Mouse (Mus musculus) cortical plate, adult 2 months (tissue): ENCODE results near the gene Cacna2d4.
"Not testable (repeated sequence)": the region's sequence is repeated elsewhere in the genome, so short reads cannot be mapped to it uniquely, and the experiment has no call there.

Source experiments
- CTCF ChIP-seq: fragments of 200-500 bp; IDR thresholded peaks from 2 replicates; pipeline ENCODE4 v1.5.1; 2011; ENCODE audit warnings: mild to moderate bottlenecking, control low read depth, low read length; ENCODE audit not compliant: insufficient read depth; ENCODE audit errors: extremely low read depth
- POLR2A ChIP-seq: fragments of 200-500 bp; IDR thresholded peaks from 2 replicates; pipeline ENCODE4 v1.6.1; 2011; ENCODE audit warnings: mild to moderate bottlenecking, low read length, control low read depth; ENCODE audit not compliant: insufficient read depth; ENCODE audit errors: extremely low read depth

DNA sequence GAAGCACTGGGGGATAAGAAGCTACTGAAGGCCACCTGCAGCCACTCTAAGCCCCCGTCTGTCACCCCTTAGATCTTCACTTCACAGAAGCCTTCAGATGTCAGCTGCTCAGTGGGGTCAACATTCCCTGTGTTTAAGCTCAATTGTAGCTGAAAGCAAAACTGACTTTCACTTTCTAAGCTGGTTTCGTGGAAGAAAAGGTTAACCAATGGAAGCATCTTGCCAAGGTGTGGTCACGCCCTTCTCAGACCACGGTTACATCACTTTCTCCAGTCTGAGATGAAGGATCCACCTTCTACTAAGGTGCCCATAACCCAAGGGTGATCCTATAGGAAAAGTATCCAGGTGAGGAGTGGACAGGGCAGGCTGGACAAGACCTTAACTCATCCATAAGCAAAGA lies 130.5 kb downstream of the Cacna2d4 start:
- TF ChIP-seq CTCF, POLR2A: not testable (repeated sequence)
